Mouse (Mus musculus) limb, embryonic 15.5 days (tissue): ENCODE measurements around the gene Cd7. TPM values are rescaled to one million over a fixed set of nuclear protein-coding genes. Genes with fewer than 3 reads are reported as not detected.

Experiments
- ATAC-seq: fragments of 200-750 bp; cut with Nextera tagmentation; 2 replicates; pipeline ENCODE4 v1.8.0; 2017; ENCODE audit warnings: low read depth, moderate TSS enrichment; ENCODE audit not compliant: insufficient number of reproducible peaks, low FRiP score, low TSS enrichment
- H3K27ac ChIP-seq: fragments of 300-500 bp; sonication (generic); 2 replicates; pipeline ENCODE4 v1.5.1; 2015; ENCODE audit warnings: moderate library complexity, mild to moderate bottlenecking, inconsistent platforms
- H3K27me3 ChIP-seq: fragments of 300-500 bp; sonication (generic); 2 replicates; pipeline ENCODE4 v1.6.1; 2015; ENCODE audit warnings: inconsistent platforms
- H3K36me3 ChIP-seq: fragments of 300-500 bp; sonication (generic); 2 replicates; pipeline ENCODE4 v1.6.1; 2015; ENCODE audit warnings: inconsistent platforms
- H3K4me1 ChIP-seq: fragments of 300-500 bp; sonication (generic); 2 replicates; pipeline ENCODE4 v1.6.1; 2015; ENCODE audit warnings: inconsistent platforms
- H3K4me2 ChIP-seq: fragments of 300-500 bp; sonication (generic); 2 replicates; pipeline ENCODE4 v1.6.1; 2015; ENCODE audit warnings: mild to moderate bottlenecking, inconsistent platforms
- H3K4me3 ChIP-seq: fragments of 300-500 bp; sonication (generic); 2 replicates; pipeline ENCODE4 v1.5.1; 2015; ENCODE audit warnings: mild to moderate bottlenecking, inconsistent platforms
- H3K9ac ChIP-seq: fragments of 300-500 bp; sonication (generic); 2 replicates; pipeline ENCODE4 v1.6.1; 2015; ENCODE audit warnings: inconsistent platforms
- H3K9me3 ChIP-seq: fragments of 300-500 bp; sonication (generic); 2 replicates; pipeline ENCODE4 v1.6.1; 2016; ENCODE audit warnings: inconsistent platforms
- WGBS: fragments of 180-500 bp; shearing (Covaris S2); methylation state at CpG from one replicate; pipeline ENCODE4 v1.1.7; 2015; 5-methylcytosine and 5-hydroxymethylcytosine counted together
- polyA plus RNA-seq: library from polyadenylated mRNA; unstranded; fragments of >200 nt; fragmentation: Nextera tagmentation; extraction: Ambion mirVana; gene quantifications from 2 replicates; pipeline ENCODE4 v1.2.1, GENCODE M21; 2015

Gene Cd7
- polyA plus RNA-seq, 1 experiment from 2014 or later, result 0.60 TPM

DNA sequence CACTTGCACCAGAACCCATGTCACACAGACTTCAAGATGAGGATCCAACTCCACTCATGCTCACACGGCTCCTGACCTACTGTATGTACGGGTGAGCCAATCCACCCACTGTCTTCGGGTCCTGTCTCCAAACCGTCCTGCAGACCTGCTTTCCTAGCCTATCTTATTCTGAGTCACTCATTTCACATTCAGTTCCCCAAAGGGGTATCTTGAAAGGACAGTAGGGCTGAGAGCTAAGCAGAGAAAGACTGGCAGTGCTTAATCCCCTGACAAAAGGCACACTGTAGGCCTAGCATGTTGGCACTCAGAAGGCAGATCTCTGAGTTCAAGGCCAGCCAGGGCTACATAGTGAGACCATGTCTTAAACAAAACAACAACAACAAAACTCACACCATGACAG lies 50.8 kb downstream of the Cd7 start:
- H3K27me3 ChIP-seq, result no peaks in the 10 kb centered on the region
- no peak overlapping the region for H3K4me2 ChIP-seq
- WGBS, result 74% methylated on average over 4 of the region's 4 CpGs
- H3K9me3 ChIP-seq, result no peaks in the 10 kb centered on the region
- H3K27ac ChIP-seq, result no peak overlapping the region
- H3K9ac ChIP-seq, result no peak overlapping the region
- no peak for ATAC-seq
- peaks cover 28% of the 10 kb centered on the region for H3K36me3 ChIP-seq
- H3K4me3 ChIP-seq, result no peak overlapping the region
- H3K4me1 ChIP-seq, result peaks cover 34% of the 10 kb centered on the region

DNA sequence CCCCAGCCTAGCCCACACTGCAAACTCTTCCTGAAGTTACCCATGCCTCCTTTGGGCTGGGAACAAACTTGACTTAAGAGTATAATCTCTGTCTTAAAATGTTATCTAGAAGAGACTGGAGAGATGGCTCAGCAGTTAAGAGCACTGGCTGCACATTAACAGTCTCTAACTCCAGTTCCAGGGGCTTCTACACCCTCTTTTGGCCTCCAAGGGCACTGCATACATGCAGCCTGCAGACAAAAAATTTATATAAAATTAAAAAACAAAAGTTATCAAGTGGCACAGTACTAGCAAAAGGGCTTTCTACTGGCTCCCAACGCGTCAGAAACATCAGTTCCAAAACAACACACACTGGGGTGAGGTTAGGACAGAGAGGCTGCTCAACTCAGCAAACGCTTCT lies 51.6 kb downstream of the Cd7 start:
- no peak overlapping the region for H3K4me3 ChIP-seq
- H3K27ac ChIP-seq, result no peak overlapping the region
- no peak overlapping the region for H3K9ac ChIP-seq
- no peaks in the 10 kb centered on the region for H3K27me3 ChIP-seq
- ATAC-seq, result no peak
- H3K36me3 ChIP-seq, result peaks cover 36% of the 10 kb centered on the region
- no peaks in the 10 kb centered on the region for H3K9me3 ChIP-seq
- peaks cover 31% of the 10 kb centered on the region for H3K4me1 ChIP-seq
- WGBS, result 89% methylated on average over 3 of the region's 3 CpGs
- no peak overlapping the region for H3K4me2 ChIP-seq

Other genes with a start within 250 kb of the Cd7 start
- 59.0 and 61.9 TPM in 2 replicates for gene Dus1l, start 243.0 kb downstream of the Cd7 start, polyA plus RNA-seq
- 41.8 and 45.5 TPM in 2 replicates for gene Fasn, start 214.9 kb downstream of the Cd7 start, polyA plus RNA-seq
- gene Ccdc57, start 106.5 kb downstream of the Cd7 start, polyA plus RNA-seq, result 4.4 and 4.9 TPM in 2 replicates
- gene Slc16a3, start 90.9 kb downstream of the Cd7 start, polyA plus RNA-seq, result 92.3 and 95.8 TPM in 2 replicates
- 104 and 120 TPM in 2 replicates for gene Csnk1d, start 48.1 kb downstream of the Cd7 start, polyA plus RNA-seq
- 0.14 TPM in 1 of 2 replicates, not detected in the other for gene Sectm1b, start 24.2 kb upstream of the Cd7 start, polyA plus RNA-seq
- 0.81 and 1.5 TPM in 2 replicates for gene Sectm1a, start 41.8 kb upstream of the Cd7 start, polyA plus RNA-seq
- not detected in 2 replicates for gene Tex19.2, start 79.3 kb upstream of the Cd7 start, polyA plus RNA-seq
- gene Tex19.1, start 106.7 kb upstream of the Cd7 start, polyA plus RNA-seq, result not detected in 2 replicates
- 1.1 and 2.4 TPM in 2 replicates for gene Uts2r, start 120.9 kb upstream of the Cd7 start, polyA plus RNA-seq
- 9.0 and 9.6 TPM in 2 replicates for gene Hexdc, start 165.0 kb upstream of the Cd7 start, polyA plus RNA-seq
- 21.5 and 24.8 TPM in 2 replicates for gene Ogfod3, start 165.3 kb upstream of the Cd7 start, polyA plus RNA-seq
- 43.4 and 44.7 TPM in 2 replicates for gene Cybc1, start 189.9 kb upstream of the Cd7 start, polyA plus RNA-seq
- 54.9 and 56.7 TPM in 2 replicates for gene Narf, start 197.8 kb upstream of the Cd7 start, polyA plus RNA-seq
- gene Foxk2, start 220.6 kb upstream of the Cd7 start, polyA plus RNA-seq, result 6.2 and 7.2 TPM in 2 replicates